Mouse (Mus musculus) small intestine, adult 2 months (tissue): Measurements from ENCODE around the gene Large1. TPM values are rescaled to one million over a fixed set of nuclear protein-coding genes. Genes with fewer than 3 reads are reported as not detected.

Experiments used
- H3K27ac ChIP-seq: fragments of 200-500 bp; 2 replicates; pipeline ENCODE4 v1.5.1; 2012; ENCODE audit warnings: low read depth, low read length, control low read depth, inconsistent platforms; ENCODE audit not compliant: insufficient read depth
- H3K27me3 ChIP-seq: fragments of 200-500 bp; 2 replicates; pipeline ENCODE4 v1.6.1; 2012; ENCODE audit warnings: mild to moderate bottlenecking, moderate library complexity, low read length, inconsistent platforms; ENCODE audit not compliant: control insufficient read depth, insufficient read depth
- H3K36me3 ChIP-seq: fragments of 200-500 bp; 2 replicates; pipeline ENCODE4 v1.6.1; 2012; ENCODE audit warnings: mild to moderate bottlenecking, low read length, control low read depth, inconsistent platforms; ENCODE audit not compliant: control insufficient read depth, insufficient read depth
- H3K4me1 ChIP-seq: fragments of 200-500 bp; 2 replicates; pipeline ENCODE4 v1.6.1; 2012; ENCODE audit warnings: low read length, inconsistent platforms, mixed read lengths; ENCODE audit not compliant: control insufficient read depth, insufficient read depth, insufficient read length
- H3K4me3 ChIP-seq: fragments of 200-500 bp; 2 replicates; pipeline ENCODE4 v1.5.1; 2012; ENCODE audit warnings: low read depth, mild to moderate bottlenecking, control low read depth, inconsistent platforms, low read length, moderate library complexity
- CTCF ChIP-seq: fragments of 200-500 bp; IDR thresholded peaks from 2 replicates; pipeline ENCODE4 v1.5.1; 2012; ENCODE audit warnings: low read depth, mild to moderate bottlenecking, control low read depth, inconsistent platforms, low read length, moderate library complexity, mixed read lengths; ENCODE audit not compliant: insufficient replicate concordance, insufficient read length; ENCODE audit errors: extremely low read depth
- POLR2A ChIP-seq: fragments of 200-500 bp; IDR thresholded peaks from 2 replicates; pipeline ENCODE4 v1.6.1; 2012; ENCODE audit warnings: low read depth, mild to moderate bottlenecking, control low read depth, inconsistent platforms, low read length, moderate library complexity
- WGBS: fragments of 180-500 bp; shearing (Covaris S2); methylation state at CpG from one replicate; pipeline ENCODE4 v1.1.7; 2018; 5-methylcytosine and 5-hydroxymethylcytosine counted together
- polyA plus RNA-seq: library from polyadenylated mRNA; depleted of rRNA; stranded (reverse); fragments of >200 nt; gene quantifications from 2 replicates; pipeline ENCODE4 v1.2.3, GENCODE M21; 2012

The Large1 gene
- polyA plus RNA-seq, 1 experiment = 4.5 TPM

GRCm38 (mm10) chr8:73270991-73271390, 82.3 kb downstream of the Large1 start:
- H3K36me3 ChIP-seq = no peaks in the 10 kb centered on the region
- no peaks in the 10 kb centered on the region for H3K27me3 ChIP-seq
- no peaks in the 10 kb centered on the region for H3K4me1 ChIP-seq
- no peak overlapping the region for H3K27ac ChIP-seq
- no peak overlapping the region for H3K4me3 ChIP-seq
- TF ChIP-seq POLR2A = no peak
- no peak for TF ChIP-seq CTCF

DNA sequence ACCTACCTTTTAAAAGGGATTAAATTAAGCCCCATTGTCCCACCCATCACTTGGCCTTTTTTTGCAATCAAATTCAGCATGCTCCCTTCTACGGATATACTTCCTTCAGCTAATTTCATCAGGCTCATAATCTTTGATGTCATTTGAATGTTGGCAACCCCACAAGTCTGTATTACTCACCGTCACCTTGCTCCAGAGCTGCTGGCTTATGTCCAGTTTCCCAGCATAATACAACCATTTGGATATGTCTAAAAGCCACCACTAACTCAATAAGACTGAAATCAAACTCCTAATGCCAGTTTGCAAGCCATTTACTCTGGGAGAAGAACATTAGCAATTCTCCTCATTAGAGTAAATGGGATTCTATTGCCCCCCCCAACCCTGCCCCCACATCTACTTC, 95.4 kb downstream of the Large1 start:
- WGBS = 24% methylated on average over 2 of the region's 2 CpGs
- H3K27me3 ChIP-seq = no peaks in the 10 kb centered on the region
- no peaks in the 10 kb centered on the region for H3K4me1 ChIP-seq
- no peaks in the 10 kb centered on the region for H3K36me3 ChIP-seq
- H3K27ac ChIP-seq = no peak overlapping the region
- TF ChIP-seq CTCF (no peak), POLR2A (no peak)
- H3K4me3 ChIP-seq = no peak overlapping the region

- 95% methylated on average over 3 of the region's 3 CpGs for WGBS
- Histone ChIP-seq H3K27me3 (no peaks in the 10 kb centered on the region), H3K4me3 (no peak overlapping the region), H3K27ac (no peak overlapping the region), H3K36me3 (no peaks in the 10 kb centered on the region), H3K4me1 (no peaks in the 10 kb centered on the region)
- TF ChIP-seq CTCF (no peak), POLR2A (no peak)
Measured at GRCm38 (mm10) chr8:73244186-73244585, 109.2 kb downstream of the Large1 start.

DNA sequence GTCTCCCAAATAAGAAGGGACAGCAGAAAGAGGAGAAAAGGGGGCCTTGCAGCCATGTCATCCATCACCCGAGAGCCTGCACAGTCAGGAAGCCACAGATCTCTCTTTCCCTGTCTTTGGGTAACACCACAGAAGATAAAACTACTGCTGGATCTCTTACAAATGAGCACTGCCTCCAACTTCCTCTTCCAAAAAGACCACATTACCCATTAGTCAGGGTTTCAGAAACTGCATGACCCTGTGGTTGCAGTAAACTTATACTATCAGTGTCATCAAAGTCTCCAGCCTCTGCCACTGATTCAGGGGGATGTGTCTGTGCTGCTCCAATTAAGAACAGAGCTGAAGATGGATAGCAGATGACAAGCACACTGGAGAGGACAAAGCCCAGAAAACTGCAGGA, 111.3 kb downstream of the Large1 start:
- H3K4me1 ChIP-seq = no peaks in the 10 kb centered on the region
- TF ChIP-seq CTCF = no peak
- TF ChIP-seq POLR2A = no peak
- 70% methylated on average over 1 of the region's 1 CpGs for WGBS

DNA sequence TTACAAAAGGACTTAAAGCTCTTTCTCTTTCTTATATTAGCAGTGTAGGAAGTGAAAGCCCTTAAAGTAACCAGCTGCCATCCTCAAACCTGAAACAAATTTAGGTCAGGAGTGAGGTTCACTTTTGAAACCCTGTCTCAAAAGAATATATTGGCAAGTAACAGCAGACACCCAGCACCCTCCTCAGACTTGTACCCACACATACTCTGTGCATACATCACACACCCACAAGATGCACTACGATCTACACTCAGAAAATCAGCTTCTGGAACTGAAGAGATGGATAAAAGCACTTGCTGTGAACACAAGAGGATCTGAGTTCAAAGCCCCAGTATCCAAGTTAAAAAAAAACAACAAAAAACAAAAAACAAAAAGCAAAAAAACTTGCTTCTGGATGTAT, 119.1 kb downstream of the Large1 start:
- TF ChIP-seq CTCF (no peak), POLR2A (no peak)
- Histone ChIP-seq H3K4me3 (no peak overlapping the region), H3K27me3 (no peaks in the 10 kb centered on the region), H3K27ac (no peak overlapping the region), H3K36me3 (no peaks in the 10 kb centered on the region), H3K4me1 (no peaks in the 10 kb centered on the region)
- WGBS = 87% methylated on average over 1 of the region's 1 CpGs

More for the DNA sequence above, 111.3 kb downstream of the Large1 start:
- no peak overlapping the region for H3K4me3 ChIP-seq
- H3K27me3 ChIP-seq = no peaks in the 10 kb centered on the region
- H3K36me3 ChIP-seq = no peaks in the 10 kb centered on the region
- no peak overlapping the region for H3K27ac ChIP-seq

GRCm38 (mm10) chr8:73233358-73234041, 119.8 kb downstream of the Large1 start:
- no peaks in the 10 kb centered on the region for H3K36me3 ChIP-seq
- 48% methylated on average over 6 of the region's 6 CpGs for whole genome bisulfite sequencing
- no peak for TF ChIP-seq CTCF
- TF ChIP-seq POLR2A = no peak
- no peak overlapping the region for H3K27ac ChIP-seq
- H3K4me3 ChIP-seq = no peak overlapping the region
- H3K27me3 ChIP-seq = no peaks in the 10 kb centered on the region
- H3K4me1 ChIP-seq = no peaks in the 10 kb centered on the region

DNA sequence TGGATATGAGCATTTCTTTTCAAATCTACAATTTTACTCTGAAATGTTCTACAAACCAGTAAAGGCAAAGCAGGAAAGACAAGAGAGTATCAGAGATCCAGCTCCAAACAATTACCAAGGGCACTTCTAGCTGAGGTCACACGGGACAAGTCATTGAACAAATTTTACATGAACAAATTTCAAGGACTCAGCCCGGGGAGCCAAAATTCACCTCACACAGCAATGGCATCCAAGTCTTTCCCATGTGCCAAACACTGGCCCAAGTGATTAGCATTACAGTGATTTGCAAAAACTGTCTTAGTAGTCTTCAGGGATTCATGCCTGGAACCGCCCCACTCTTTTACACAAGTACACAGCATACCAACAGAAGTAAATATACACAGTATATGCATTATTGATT, 126.5 kb downstream of the Large1 start:
- H3K4me1 ChIP-seq = no peaks in the 10 kb centered on the region
- H3K36me3 ChIP-seq = no peaks in the 10 kb centered on the region
- no peak overlapping the region for H3K27ac ChIP-seq
- 74% methylated on average over 3 of the region's 3 CpGs for WGBS
- no peaks in the 10 kb centered on the region for H3K27me3 ChIP-seq
- no peak for TF ChIP-seq CTCF
- no peak for TF ChIP-seq POLR2A
- no peak overlapping the region for H3K4me3 ChIP-seq
